Mouse (Mus musculus) G1E (cell line): ENCODE results near the gene Pa2g4.

Experiments used
- CTCF ChIP-seq: IDR thresholded peaks from 2 replicates; pipeline ENCODE4 v1.5.1; 2012; ENCODE audit warnings: low read depth, low read length, inconsistent platforms, mixed read lengths
- GATA1 ChIP-seq: IDR thresholded peaks from 2 replicates; pipeline ENCODE4 v1.6.1; 2012; ENCODE audit warnings: borderline replicate concordance, low read length, inconsistent platforms, mixed read lengths

DNA sequence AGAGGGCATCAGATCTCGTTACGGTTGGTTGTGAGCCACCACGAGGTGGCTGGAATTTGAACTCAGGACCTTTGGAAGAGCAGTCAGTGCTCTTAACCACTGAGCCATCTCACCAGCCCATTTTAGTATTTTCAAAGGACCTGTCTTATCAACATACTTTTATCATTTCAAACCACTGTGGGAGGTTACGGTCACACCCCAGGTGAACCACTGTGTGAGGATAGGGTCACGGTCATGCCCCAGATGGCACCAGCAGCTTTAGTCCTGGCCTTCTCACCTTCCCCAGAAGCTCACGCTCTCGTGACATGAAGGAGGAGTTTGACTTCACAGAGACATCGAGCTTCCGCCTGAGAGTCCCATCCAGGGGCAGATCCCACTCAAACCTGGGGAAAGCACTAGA lies 54.6 kb downstream of the Pa2g4 start:
- TF ChIP-seq CTCF (no peak), GATA1 (no peak)
